Mouse (Mus musculus) embryonic facial prominence, embryonic 13.5 days (tissue): ENCODE measurements around the gene Dusp14. TPM values are rescaled to one million over a fixed set of nuclear protein-coding genes. Genes with fewer than 3 reads are reported as not detected.

Source experiments
- ATAC-seq: fragments of 200-750 bp; cut with Nextera tagmentation; 2 replicates; pipeline ENCODE4 v1.8.0; 2017; ENCODE audit warnings: low read depth; ENCODE audit not compliant: insufficient number of reproducible peaks, insufficient read depth, low FRiP score, low TSS enrichment
- H3K27ac ChIP-seq: fragments of 300-500 bp; sonication (generic); 2 replicates; pipeline ENCODE4 v1.5.1; 2015; ENCODE audit warnings: moderate library complexity, mild to moderate bottlenecking, inconsistent platforms
- H3K27me3 ChIP-seq: fragments of 300-500 bp; sonication (generic); 2 replicates; pipeline ENCODE4 v1.6.1; 2015; ENCODE audit warnings: mild to moderate bottlenecking, inconsistent platforms
- H3K36me3 ChIP-seq: fragments of 300-500 bp; sonication (generic); 2 replicates; pipeline ENCODE4 v1.6.1; 2015; ENCODE audit warnings: mild to moderate bottlenecking, inconsistent platforms
- H3K4me1 ChIP-seq: fragments of 300-500 bp; sonication (generic); 2 replicates; pipeline ENCODE4 v1.6.1; 2015; ENCODE audit warnings: inconsistent platforms
- H3K4me2 ChIP-seq: fragments of 300-500 bp; sonication (generic); 2 replicates; pipeline ENCODE4 v1.6.1; 2015; ENCODE audit warnings: moderate library complexity, mild to moderate bottlenecking, inconsistent platforms
- H3K4me3 ChIP-seq: fragments of 300-500 bp; sonication (generic); 2 replicates; pipeline ENCODE4 v1.5.1; 2015; ENCODE audit warnings: mild to moderate bottlenecking, inconsistent platforms
- H3K9ac ChIP-seq: fragments of 300-500 bp; sonication (generic); 2 replicates; pipeline ENCODE4 v1.6.1; 2015; ENCODE audit warnings: mild to moderate bottlenecking, inconsistent platforms
- H3K9me3 ChIP-seq: fragments of 300-500 bp; sonication (generic); 2 replicates; pipeline ENCODE4 v1.6.1; 2016; ENCODE audit warnings: inconsistent platforms
- WGBS: fragments of 180-500 bp; shearing (Covaris S2); methylation state at CpG from one replicate; pipeline ENCODE4 v1.1.7; 2015; ENCODE audit warnings: mixed read lengths; 5-methylcytosine and 5-hydroxymethylcytosine counted together
- polyA plus RNA-seq: library from polyadenylated mRNA; unstranded; fragments of >200 nt; fragmentation: Nextera tagmentation; extraction: Ambion mirVana; gene quantifications from 2 replicates; pipeline ENCODE4 v1.2.1, GENCODE M21; 2015

The Dusp14 gene
- polyA plus RNA-seq, 1 experiment from 2014 or later = 16.6 TPM

GRCm38 (mm10) chr11:84011050-84011449 lies 58.0 kb downstream of the Dusp14 start:
- 28% methylated on average over 12 of the region's 12 CpGs for WGBS
- H3K4me2 ChIP-seq = no peak overlapping the region

GRCm38 (mm10) chr11:84010411-84010810 lies 58.6 kb downstream of the Dusp14 start:
- Histone ChIP-seq H3K4me2 (no peak overlapping the region), H3K4me3 (no peak overlapping the region), H3K27ac (no peak overlapping the region), H3K4me1 (peaks cover 17% of the 10 kb centered on the region), H3K36me3 (peaks cover 19% of the 10 kb centered on the region), H3K9me3 (no peaks in the 10 kb centered on the region), H3K27me3 (no peaks in the 10 kb centered on the region), H3K9ac (no peak overlapping the region)
- 81% methylated on average over 9 of the region's 9 CpGs for WGBS
- ATAC-seq = no peak

More at GRCm38 (mm10) chr11:84011050-84011449, 58.0 kb downstream of the Dusp14 start:
- Histone ChIP-seq H3K9me3 (no peaks in the 10 kb centered on the region), H3K36me3 (peaks cover 19% of the 10 kb centered on the region), H3K9ac (no peak overlapping the region), H3K4me1 (peaks cover 17% of the 10 kb centered on the region), H3K27me3 (no peaks in the 10 kb centered on the region), H3K27ac (no peak overlapping the region), H3K4me3 (no peak overlapping the region)
- ATAC-seq = no peak

- Histone ChIP-seq H3K4me1 (peaks cover 17% of the 10 kb centered on the region), H3K4me2 (no peak overlapping the region), H3K9me3 (no peaks in the 10 kb centered on the region), H3K27ac (no peak overlapping the region), H3K36me3 (peaks cover 31% of the 10 kb centered on the region), H3K27me3 (no peaks in the 10 kb centered on the region), H3K4me3 (no peak overlapping the region), H3K9ac (no peak overlapping the region)
- WGBS = 82% methylated on average over 9 of the region's 9 CpGs
- ATAC-seq = no peak
Observed at GRCm38 (mm10) chr11:84009001-84009400, 60.1 kb downstream of the Dusp14 start.

GRCm38 (mm10) chr11:84003986-84004385 lies 65.1 kb downstream of the Dusp14 start:
- H3K4me2 ChIP-seq = no peak overlapping the region
- no peak overlapping the region for H3K27ac ChIP-seq
- 80% methylated on average over 6 of the region's 6 CpGs for WGBS
- 0 out of 2 replicates have a peak, but pooled peaks cover 11% of the 10 kb centered on the region for H3K4me1 ChIP-seq
- H3K4me3 ChIP-seq = no peak overlapping the region
- no peak overlapping the region for H3K9ac ChIP-seq
- ATAC-seq = no peak
- no peaks in the 10 kb centered on the region for H3K9me3 ChIP-seq
- no peaks in the 10 kb centered on the region for H3K27me3 ChIP-seq
- H3K36me3 ChIP-seq = peaks cover 44% of the 10 kb centered on the region

- ATAC-seq = no peak
- Histone ChIP-seq H3K4me3 (no peak overlapping the region), H3K4me1 (0 out of 2 replicates have a peak, but pooled peaks cover 11% of the 10 kb centered on the region), H3K27ac (no peak overlapping the region), H3K9ac (no peak overlapping the region), H3K4me2 (no peak overlapping the region), H3K36me3 (peaks cover 54% of the 10 kb centered on the region), H3K27me3 (no peaks in the 10 kb centered on the region), H3K9me3 (no peaks in the 10 kb centered on the region)
- WGBS = 88% methylated on average over 3 of the region's 3 CpGs
Observed at GRCm38 (mm10) chr11:84001257-84001656, 67.8 kb downstream of the Dusp14 start.

GRCm38 (mm10) chr11:83999411-83999915 lies 69.6 kb downstream of the Dusp14 start:
- Histone ChIP-seq H3K4me2 (no peak overlapping the region), H3K4me3 (no peak overlapping the region), H3K9ac (no peak overlapping the region), H3K36me3 (peaks cover 65% of the 10 kb centered on the region), H3K27ac (no peak overlapping the region), H3K9me3 (no peaks in the 10 kb centered on the region), H3K4me1 (0 out of 2 replicates have a peak, but pooled peaks cover 11% of the 10 kb centered on the region), H3K27me3 (no peaks in the 10 kb centered on the region)
- WGBS = 87% methylated on average over 4 of the region's 4 CpGs
- no peak for ATAC-seq

GRCm38 (mm10) chr11:83998993-83999392 lies 70.1 kb downstream of the Dusp14 start:
- 82% methylated on average over 3 of the region's 3 CpGs for WGBS
- peaks cover 65% of the 10 kb centered on the region for H3K36me3 ChIP-seq

More at GRCm38 (mm10) chr11:83998993-83999392, 70.1 kb downstream of the Dusp14 start:
- Histone ChIP-seq H3K9ac (no peak overlapping the region), H3K27me3 (no peaks in the 10 kb centered on the region), H3K4me2 (no peak overlapping the region), H3K4me3 (no peak overlapping the region), H3K27ac (no peak overlapping the region), H3K9me3 (no peaks in the 10 kb centered on the region), H3K4me1 (0 out of 2 replicates have a peak, but pooled peaks cover 11% of the 10 kb centered on the region)
- no peak for ATAC-seq

Other genes with a start within 250 kb of the Dusp14 start
- 0.12 TPM in 1 of 2 replicates, not detected in the other for gene Hnf1b, start 219.2 kb downstream of the Dusp14 start, polyA plus RNA-seq
- gene Ddx52, start 127.2 kb downstream of the Dusp14 start, polyA plus RNA-seq = 37.9 and 42.7 TPM in 2 replicates
- gene Synrg, start 104.8 kb downstream of the Dusp14 start, polyA plus RNA-seq = 9.0 and 13.1 TPM in 2 replicates
- gene Tada2a, start 60.3 kb upstream of the Dusp14 start, polyA plus RNA-seq = 42.6 and 45.6 TPM in 2 replicates
- gene Acaca, start 60.4 kb upstream of the Dusp14 start, polyA plus RNA-seq = 18.8 and 19.1 TPM in 2 replicates
- gene Gm11437, start 98.2 kb upstream of the Dusp14 start, polyA plus RNA-seq = not detected in 2 replicates